Mouse (Mus musculus) CH12.LX (cell line): ENCODE results near the gene Trim47. TPM values are rescaled to one million over a fixed set of nuclear protein-coding genes. Genes with fewer than 3 reads are reported as not detected.

Experiments
- DNase-seq: peaks from one replicate; pipeline ENCODE4 v3.0.0-alpha.2; 2013; ENCODE audit errors: extremely low read depth
- H3K27ac ChIP-seq: 2 replicates; pipeline ENCODE4 v1.5.1; 2012; ENCODE audit warnings: low read depth, mild to moderate bottlenecking, control low read depth, moderate library complexity; ENCODE audit not compliant: insufficient read depth
- H3K27me3 ChIP-seq: replicated peaks from 2 replicates; pipeline ENCODE3; 2012; ENCODE audit warnings: inconsistent platforms
- H3K36me3 ChIP-seq, 2 experiments: replicated peaks in 1 of 2; 2 replicates each; pipeline versions ENCODE3 to v1.6.1; 2012; ENCODE audit warnings: inconsistent platforms in 1 of 2, low read length in 1 of 2, mild to moderate bottlenecking in 1 of 2, mixed read lengths in 1 of 2, moderate library complexity in 1 of 2; ENCODE audit not compliant: control insufficient read depth in 1 of 2, insufficient read depth in 1 of 2
- H3K4me1 ChIP-seq, 2 experiments: 2 replicates each; pipeline ENCODE4 v1.6.1; 2012; ENCODE audit warnings: inconsistent platforms in 1 of 2, moderate library complexity in 1 of 2; ENCODE audit not compliant: insufficient read depth in 2 of 2, control insufficient read depth in 1 of 2
- H3K4me2 ChIP-seq: 2 replicates; pipeline ENCODE4 v1.6.1; 2012; ENCODE audit warnings: low read depth, mild to moderate bottlenecking, control low read depth; ENCODE audit not compliant: poor library complexity, insufficient read depth, severe bottlenecking
- H3K4me3 ChIP-seq, 3 experiments: fragments of 150-350 bp in 1 of 3; sonication (generic) in 1 of 3; replicated peaks in 1 of 3; 2 replicates each; pipeline versions ENCODE3 to v1.5.1; 2011 to 2012; ENCODE audit warnings: low read depth in 2 of 3, low read length in 2 of 3, mild to moderate bottlenecking in 2 of 3, moderate library complexity in 2 of 3, control low read depth in 1 of 3, improper control_type of control experiment in 1 of 3, inconsistent platforms in 1 of 3, mixed read lengths in 1 of 3; ENCODE audit not compliant: poor library complexity in 1 of 3
- H3K79me2 ChIP-seq: replicated peaks from 2 replicates; pipeline ENCODE4 v1.6.1; 2012; ENCODE audit warnings: mild to moderate bottlenecking, moderate library complexity; ENCODE audit not compliant: control insufficient read depth, poor library complexity, insufficient read depth, severe bottlenecking; ENCODE audit errors: extremely low read depth
- H3K9ac ChIP-seq: 2 replicates; pipeline ENCODE4 v1.6.1; 2012; ENCODE audit warnings: low read depth, mild to moderate bottlenecking, control low read depth, moderate library complexity; ENCODE audit not compliant: insufficient read depth
- H3K9me3 ChIP-seq: replicated peaks from 2 replicates; pipeline ENCODE3; 2012; ENCODE audit warnings: low read length, inconsistent platforms, mixed read lengths
- BHLHE40 ChIP-seq: IDR thresholded peaks from 2 replicates; pipeline ENCODE4 v1.6.1; 2011; ENCODE audit warnings: mild to moderate bottlenecking, low read depth, low read length, improper control_type of control experiment
- CHD1 ChIP-seq: IDR thresholded peaks from 2 replicates; pipeline ENCODE4 v1.6.1; 2012; ENCODE audit warnings: low read depth, low read length, improper control_type of control experiment, inconsistent platforms
- CHD2 ChIP-seq: IDR thresholded peaks from 2 replicates; pipeline ENCODE4 v1.6.1; 2011; ENCODE audit warnings: low read length, improper control_type of control experiment
- CTCF ChIP-seq, 2 experiments: IDR thresholded peaks in 1 of 2; conservative IDR thresholded peaks in 1 of 2; 2 replicates each; pipeline ENCODE4 v1.5.1; 2011 to 2012; ENCODE audit warnings: low read depth in 2 of 2, low read length in 2 of 2, improper control_type of control experiment in 1 of 2, inconsistent platforms in 1 of 2, mild to moderate bottlenecking in 1 of 2, moderate library complexity in 1 of 2
- E2F4 ChIP-seq: IDR thresholded peaks from 2 replicates; pipeline ENCODE4 v1.6.1; 2011; ENCODE audit warnings: low read depth, low read length, improper control_type of control experiment; ENCODE audit not compliant: insufficient replicate concordance
- ELF1 ChIP-seq: IDR thresholded peaks from 2 replicates; pipeline ENCODE4 v1.6.1; 2014; ENCODE audit warnings: low read depth, mild to moderate bottlenecking, inconsistent platforms, low read length, improper control_type of control experiment
- EP300 ChIP-seq: IDR thresholded peaks from 2 replicates; pipeline ENCODE4 v1.6.1; 2011; ENCODE audit warnings: low read length, improper control_type of control experiment
- GABPA ChIP-seq: IDR thresholded peaks from 2 replicates; pipeline ENCODE4 v1.6.1; 2012; ENCODE audit warnings: low read depth, low read length, improper control_type of control experiment, inconsistent platforms; ENCODE audit not compliant: insufficient replicate concordance
- HCFC1 ChIP-seq: IDR thresholded peaks from 2 replicates; pipeline ENCODE4 v1.6.1; 2012; ENCODE audit warnings: low read depth, mild to moderate bottlenecking, inconsistent platforms, low read length, improper control_type of control experiment
- IRF4 ChIP-seq: IDR thresholded peaks from 2 replicates; pipeline ENCODE4 v1.6.1; 2014; ENCODE audit warnings: low read depth, mild to moderate bottlenecking, inconsistent platforms, low read length, improper control_type of control experiment
- JUND ChIP-seq: conservative IDR thresholded peaks from 2 replicates; pipeline ENCODE4 v1.6.1; 2011; ENCODE audit warnings: low read depth, low read length, improper control_type of control experiment
- MAX ChIP-seq: IDR thresholded peaks from 2 replicates; pipeline ENCODE4 v1.6.1; 2011; ENCODE audit warnings: low read length, improper control_type of control experiment
- MAZ ChIP-seq: IDR thresholded peaks from 2 replicates; pipeline ENCODE4 v1.6.1; 2012; ENCODE audit warnings: low read depth, mild to moderate bottlenecking, inconsistent platforms, low read length, improper control_type of control experiment, moderate library complexity
- MEF2A ChIP-seq: IDR thresholded peaks from 2 replicates; pipeline ENCODE4 v1.6.1; 2014; ENCODE audit warnings: low read depth, mild to moderate bottlenecking, inconsistent platforms, low read length, improper control_type of control experiment, borderline replicate concordance
- MXI1 ChIP-seq: IDR thresholded peaks from 2 replicates; pipeline ENCODE4 v1.6.1; 2011; ENCODE audit warnings: mild to moderate bottlenecking, low read depth, low read length, improper control_type of control experiment
- MYC ChIP-seq: IDR thresholded peaks from 2 replicates; pipeline ENCODE4 v1.6.1; 2011; ENCODE audit warnings: low read depth, mild to moderate bottlenecking, improper control_type of control experiment, low read length
- NELFE ChIP-seq: IDR thresholded peaks from 2 replicates; pipeline ENCODE4 v1.6.1; 2011; ENCODE audit warnings: low read depth, low read length, improper control_type of control experiment
- NRF1 ChIP-seq: IDR thresholded peaks from 2 replicates; pipeline ENCODE4 v1.6.1; 2014; ENCODE audit warnings: low read depth, mild to moderate bottlenecking, inconsistent platforms, low read length, improper control_type of control experiment, moderate library complexity
- PAX5 ChIP-seq: IDR thresholded peaks from 2 replicates; pipeline ENCODE4 v1.6.1; 2012; ENCODE audit warnings: low read length, inconsistent platforms, mixed read lengths
- POLR2A ChIP-seq: IDR thresholded peaks from 2 replicates; pipeline ENCODE4 v1.6.1; 2011; ENCODE audit warnings: low read depth, mild to moderate bottlenecking, improper control_type of control experiment, low read length
- POLR2AphosphoS2 ChIP-seq: IDR thresholded peaks from 2 replicates; pipeline ENCODE4 v1.6.1; 2011; ENCODE audit warnings: low read depth, low read length, improper control_type of control experiment
- RAD21 ChIP-seq: IDR thresholded peaks from 2 replicates; pipeline ENCODE4 v1.6.1; 2011; ENCODE audit warnings: low read depth, mild to moderate bottlenecking, low read length, improper control_type of control experiment, moderate library complexity
- RCOR1 ChIP-seq: conservative IDR thresholded peaks from 2 replicates; pipeline ENCODE4 v1.6.1; 2012; ENCODE audit warnings: low read depth, mild to moderate bottlenecking, inconsistent platforms, low read length, improper control_type of control experiment
- SIN3A ChIP-seq: IDR thresholded peaks from 2 replicates; pipeline ENCODE4 v1.6.1; 2012; ENCODE audit warnings: low read length, improper control_type of control experiment, inconsistent platforms
- SMC3 ChIP-seq: IDR thresholded peaks from 2 replicates; pipeline ENCODE4 v1.6.1; 2011; ENCODE audit warnings: low read depth, low read length, improper control_type of control experiment
- TCF12 ChIP-seq: IDR thresholded peaks from 2 replicates; pipeline ENCODE4 v1.6.1; 2014; ENCODE audit warnings: low read depth, mild to moderate bottlenecking, inconsistent platforms, low read length, improper control_type of control experiment
- UBTF ChIP-seq: IDR thresholded peaks from 2 replicates; pipeline ENCODE4 v1.6.1; 2012; ENCODE audit warnings: low read depth, mild to moderate bottlenecking, inconsistent platforms, low read length, improper control_type of control experiment, moderate library complexity
- USF2 ChIP-seq: conservative IDR thresholded peaks from 2 replicates; pipeline ENCODE4 v1.6.1; 2011; ENCODE audit warnings: low read depth, low read length, improper control_type of control experiment
- dilution Hi-C: fragments of 300-500 bp; cut with MboI; formaldehyde crosslinking; loops from 2 replicates; pipeline ENCODE4 v1.14.3; 2020; ENCODE audit warnings: low sequenced_read_pairs; ENCODE audit not compliant: extremely low pct_unique_long_range_greater_than_20kb, extremely low pct_ligation_motif_present
- in situ Hi-C: fragments of 300-500 bp; cut with MboI; formaldehyde crosslinking; loops from 3 replicates; pipeline ENCODE4 v1.14.3; 2019; ENCODE audit warnings: low sequenced_read_pairs, low pct_ligation_motif_present, low pct_unique_long_range_greater_than_20kb, mixed read lengths
- polyA plus RNA-seq: library from polyadenylated mRNA; unstranded; fragments of >175 nt; gene quantifications from 2 replicates; pipeline ENCODE4 v1.2.1, GENCODE M21; 2012; ENCODE audit warnings: low read depth; ENCODE audit not compliant: insufficient read length
- total RNA-seq, 2 experiments: library from RNA; depleted of rRNA; stranded (reverse); fragments of 300-350 nt in 1 of 2; fragments of >200 nt in 1 of 2; gene quantifications; 2 replicates each; pipeline ENCODE4 v1.2.3; 2012 to 2014

Gene Trim47
- total and polyA plus RNA-seq, 3 experiments, result 0.21 to 0.38 TPM; not detected in 1

- in situ Hi-C loops (loop anchor here (5.0 kb wide), 1 partner anchor 43 kb away; the partner anchor contains the start of gene Wbp2), dilution Hi-C loops (no loop called here)
- TF ChIP-seq NRF1 (peak; percentile 51), ELF1 (peak; percentile 82), MAX (peak; percentile 96), JUND (no peak), MAZ (peak; percentile 79; the same call in 1 of the 2 replicates), SIN3A (peak; percentile 32; the same call in 1 of the 2 replicates), POLR2AphosphoS2 (peak; percentile 74; the same call in 1 of the 2 replicates), GABPA (no peak), HCFC1 (peak; percentile 49), CHD2 (peak; percentile 15; the same call in 1 of the 2 replicates), IRF4 (peak; percentile 73; the same call in 1 of the 2 replicates), USF2 (no peak; the same call in 1 of the 2 replicates), MYC (peak; percentile 92), RAD21 (peak; percentile 66), CTCF (conservative IDR thresholded peaks at IDR 0.05 in 1 of 2, IDR thresholded peaks at IDR 0.05 in 1 of 2; ENCODE audit: low read depth in 2 of 2, low read length in 2 of 2) (peak in 1 of 2 experiments; percentile 96; a peak in 2 of 4 replicates), PAX5 (no peak), CHD1 (0 out of 2 replicates have a peak, but pooled peaks have one; percentile 44), MXI1 (peak; percentile 95), MEF2A (peak; percentile 74), UBTF (0 out of 2 replicates have a peak, but pooled peaks have one; percentile 50), E2F4 (no peak), RCOR1 (0 out of 2 replicates have a peak, but pooled peaks have one; percentile 52), SMC3 (peak; percentile 67), BHLHE40 (peak; percentile 96), EP300 (no peak), TCF12 (peak; percentile 50; the same call in 1 of the 2 replicates), NELFE (peak; percentile 38; the same call in 1 of the 2 replicates), POLR2A (peak; percentile 69; the same call in 1 of the 2 replicates)
- Histone ChIP-seq H3K27me3 (no peaks in the 10 kb centered on the region), H3K9ac (peak within 1 kb of the TSS; percentile 25), H3K4me2 (peak within 1 kb of the TSS; percentile 31), H3K4me3 (peak within 1 kb of the TSS; percentile 49 to 61 (median 53)), H3K27ac (peak within 1 kb of the TSS; percentile 33), H3K36me3 (peaks cover 43 to 71% of the 10 kb centered on the region in 2 experiments), H3K9me3 (peaks cover 4% of the 10 kb centered on the region), H3K4me1 (peaks cover 6 to 16% of the 10 kb centered on the region in 2 experiments), H3K79me2 (no peaks in the 10 kb centered on the region)
- DNase-seq, result peak; percentile 53
Measured at GRCm38 (mm10) chr11:116130488-116131205, 3.6 kb upstream of the Trim47 start, which contains the start of gene Trim65. Gene Trim65 (minus strand): TSS chr11:116131128.
